Mouse (Mus musculus) urinary bladder, postnatal 36 days (tissue): ENCODE measurements around the gene Hsf4.

Source experiments
- DNase-seq, 2 experiments: peaks; one replicate each; pipeline ENCODE4 v3.0.0; 2022; ENCODE audit warnings: low spot score in 2 of 2, mixed read lengths in 1 of 2

Hsf4 gene

DNA sequence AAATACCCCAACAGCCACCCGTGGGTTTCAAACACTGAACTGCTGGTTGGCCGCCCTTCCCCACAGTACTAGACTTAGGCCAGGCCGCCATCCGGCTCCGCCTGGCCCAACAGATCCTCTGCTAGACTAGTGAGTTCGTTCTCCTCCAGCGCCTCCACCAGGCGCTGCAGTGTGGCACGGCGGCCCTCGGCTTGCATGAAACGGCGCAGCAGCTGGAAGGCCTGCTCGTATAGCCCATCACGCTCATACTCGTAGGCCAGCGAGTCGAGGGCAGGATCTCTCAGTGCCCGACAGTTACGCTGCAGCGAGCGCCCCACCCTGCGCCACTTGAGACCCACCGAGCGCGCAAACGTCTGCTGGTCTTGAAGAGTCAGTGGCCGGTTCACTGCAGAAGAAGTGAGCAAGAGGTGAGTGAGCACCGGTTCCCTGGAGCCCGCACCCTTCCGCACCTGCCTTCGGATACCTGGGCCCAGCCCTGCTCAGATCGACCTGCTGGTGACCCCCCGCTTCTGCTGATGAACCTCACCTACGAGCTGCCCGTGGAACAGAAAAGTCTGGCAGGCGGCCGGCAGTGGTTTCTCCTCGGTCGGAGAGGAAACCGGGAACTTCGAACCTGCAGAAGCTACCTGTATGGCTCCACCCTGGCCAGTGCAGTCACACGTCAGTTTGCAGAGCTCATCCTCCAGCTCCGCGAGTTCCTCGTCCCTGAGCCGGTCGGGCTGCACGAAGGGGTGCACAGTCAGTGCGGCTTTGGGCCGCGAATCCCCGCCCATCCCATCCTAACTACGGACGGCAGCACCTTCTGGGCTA, 10.5 kb upstream of the Hsf4 start:
- no peak for DNase-seq

- DNase-seq, result peak; percentile 50 to 60
Measured at GRCm38 (mm10) chr8:105259721-105260320, 9.8 kb upstream of the Hsf4 start.

DNA sequence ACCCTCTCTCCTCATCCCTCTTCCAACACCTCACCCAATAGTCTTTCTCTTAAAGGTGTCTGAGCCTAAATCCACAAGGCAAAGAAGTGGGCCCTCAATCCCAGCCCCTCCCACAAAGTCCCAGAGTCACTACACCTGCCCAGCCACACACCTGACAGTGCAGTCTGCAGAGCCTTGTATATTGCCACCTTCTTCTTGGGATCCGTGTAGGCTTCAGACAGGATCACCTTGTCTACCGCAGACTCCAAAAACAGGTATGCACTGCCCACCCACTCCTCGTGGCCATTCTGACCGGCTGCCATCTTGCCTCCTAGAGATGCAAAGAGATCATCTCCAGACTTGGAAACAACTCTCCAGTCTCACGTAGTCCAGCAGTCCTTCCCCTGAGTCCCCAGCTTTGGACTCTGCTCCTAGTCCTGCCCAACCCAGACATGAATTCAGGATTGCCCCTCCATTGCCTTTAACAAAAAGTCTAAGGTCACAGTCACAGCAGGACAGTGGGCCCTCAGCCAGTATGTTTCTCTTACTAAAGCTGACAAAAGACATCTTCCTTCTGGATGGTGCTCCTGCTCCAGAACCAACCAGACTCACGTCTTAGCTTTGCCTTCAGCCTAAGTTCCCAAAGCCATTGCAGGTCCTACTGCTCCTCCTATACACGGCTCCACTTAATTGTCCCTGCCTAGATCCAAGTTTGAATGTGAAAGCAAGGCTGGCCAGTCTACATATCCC, 9.1 kb upstream of the Hsf4 start:
- DNase-seq, result no peak

DNA sequence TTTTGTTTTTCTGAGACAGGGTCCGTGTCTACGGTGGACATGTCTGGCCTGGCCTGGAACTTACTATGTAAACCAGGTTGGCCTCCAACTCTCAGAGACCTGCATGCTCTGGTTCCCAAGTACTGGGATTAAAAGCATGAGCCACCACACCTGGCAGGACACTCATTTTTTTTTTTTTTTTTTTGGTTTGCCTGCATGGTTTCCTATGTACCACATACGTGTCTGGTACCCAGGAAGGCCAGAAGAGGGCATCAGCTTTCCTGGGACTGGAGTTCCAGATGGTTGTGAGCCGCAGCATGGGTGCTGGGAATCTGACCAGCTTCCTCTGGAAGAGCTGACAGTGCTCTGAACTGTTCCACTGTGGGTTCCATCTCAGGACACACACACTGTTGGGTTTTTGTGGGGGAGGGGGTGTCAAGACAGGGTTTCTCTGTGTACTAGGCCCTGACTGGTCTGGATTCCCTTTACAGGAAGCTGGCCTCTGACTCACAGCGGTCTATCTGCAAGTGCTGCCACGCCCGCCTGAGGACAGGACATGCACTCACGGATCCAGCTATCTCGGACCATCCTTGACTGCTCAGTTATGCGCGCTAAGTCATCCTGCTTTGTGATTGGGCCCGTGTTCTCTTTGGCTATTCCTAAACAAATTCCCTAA, 8.1 kb upstream of the Hsf4 start:
- DNase-seq, result no peak

GRCm38 (mm10) chr8:105263244-105263912, 6.2 kb upstream of the Hsf4 start:
- no peak for DNase-seq

DNA sequence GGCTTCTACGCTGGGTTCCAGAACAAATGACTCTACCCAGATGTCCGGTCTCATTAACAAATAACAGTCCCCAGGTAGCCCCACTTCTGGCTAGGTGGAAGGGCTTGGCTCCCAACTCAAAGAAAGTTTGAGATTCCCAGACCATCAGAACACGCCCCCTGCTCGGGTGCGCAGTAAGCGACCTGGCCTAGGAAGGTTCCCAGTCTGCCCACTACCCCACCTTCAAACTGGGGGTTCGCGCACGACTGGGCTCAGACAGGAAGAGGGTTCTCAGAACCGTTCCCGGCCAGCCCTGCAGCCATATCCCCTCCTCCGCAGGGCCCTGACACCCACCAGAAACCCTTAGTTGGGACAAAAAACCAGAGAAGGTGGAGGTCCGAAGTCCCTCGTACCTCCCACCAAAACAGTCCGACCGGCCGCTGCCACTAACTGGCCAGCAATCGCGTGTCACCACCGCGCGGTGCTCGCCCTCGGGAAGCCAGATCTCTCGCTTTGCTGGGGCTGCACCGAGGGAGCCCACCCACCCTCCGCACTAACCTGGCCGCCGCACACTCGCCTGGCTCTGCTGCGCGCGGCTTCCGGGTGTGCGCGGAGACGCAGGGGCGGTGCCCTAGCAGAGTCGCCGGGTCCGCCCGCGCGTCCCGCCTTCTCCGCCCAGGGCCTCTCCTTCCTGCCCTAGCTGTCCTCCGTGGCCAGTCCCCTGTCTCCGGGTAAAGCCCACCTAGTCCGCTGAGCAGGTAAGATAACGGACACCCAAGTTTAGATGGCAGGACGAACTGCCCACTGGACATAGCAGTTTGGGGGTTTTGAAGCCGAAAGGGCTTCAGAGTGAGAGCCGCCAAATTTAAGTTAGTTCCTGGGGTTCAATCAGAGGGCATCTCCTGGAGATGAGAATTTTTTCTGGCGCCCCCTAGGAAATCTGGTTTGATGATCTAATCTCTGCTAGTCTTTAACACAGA, 5.3 kb upstream of the Hsf4 start, which contains the start of the genes Tradd and Fbxl8:
Gene Tradd, minus strand, starts transcription at position 586 of the 959 bp plus-strand sequence.
Gene Fbxl8, plus strand, starts transcription at position 625 of the 959 bp plus-strand sequence.
- DNase-seq, result peak; percentile 80 to 82

DNA sequence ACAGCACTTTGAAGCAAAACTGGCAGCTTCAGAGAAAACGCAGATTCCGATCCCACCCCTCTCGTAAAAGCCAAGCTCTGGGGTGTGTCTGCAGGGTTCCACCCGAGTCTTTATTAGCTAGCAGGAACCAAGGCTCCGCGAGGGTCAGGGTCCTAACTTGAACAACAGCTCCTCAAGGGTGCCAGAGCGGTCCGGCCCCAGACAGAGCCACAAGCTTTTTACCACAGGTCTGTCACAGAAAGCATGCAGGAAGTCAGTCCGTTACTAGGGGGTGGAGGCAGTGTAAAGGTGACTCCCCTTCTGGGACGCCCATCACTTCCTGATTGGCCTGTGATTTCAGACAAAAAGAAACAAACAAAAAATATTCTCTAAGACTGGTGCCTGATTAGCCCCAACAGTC, 4.5 kb upstream of the Hsf4 start:
- peak in 1 of 2 experiments; percentile 20 for DNase-seq

- no peak for DNase-seq
Measured at GRCm38 (mm10) chr8:105266775-105267174, 2.8 kb upstream of the Hsf4 start.

- no peak for DNase-seq
Measured at GRCm38 (mm10) chr8:105268342-105269074, 1.1 kb upstream of the Hsf4 start.

GRCm38 (mm10) chr8:105269075-105269458, 534 bp upstream of the Hsf4 start:
- no peak for DNase-seq

DNA sequence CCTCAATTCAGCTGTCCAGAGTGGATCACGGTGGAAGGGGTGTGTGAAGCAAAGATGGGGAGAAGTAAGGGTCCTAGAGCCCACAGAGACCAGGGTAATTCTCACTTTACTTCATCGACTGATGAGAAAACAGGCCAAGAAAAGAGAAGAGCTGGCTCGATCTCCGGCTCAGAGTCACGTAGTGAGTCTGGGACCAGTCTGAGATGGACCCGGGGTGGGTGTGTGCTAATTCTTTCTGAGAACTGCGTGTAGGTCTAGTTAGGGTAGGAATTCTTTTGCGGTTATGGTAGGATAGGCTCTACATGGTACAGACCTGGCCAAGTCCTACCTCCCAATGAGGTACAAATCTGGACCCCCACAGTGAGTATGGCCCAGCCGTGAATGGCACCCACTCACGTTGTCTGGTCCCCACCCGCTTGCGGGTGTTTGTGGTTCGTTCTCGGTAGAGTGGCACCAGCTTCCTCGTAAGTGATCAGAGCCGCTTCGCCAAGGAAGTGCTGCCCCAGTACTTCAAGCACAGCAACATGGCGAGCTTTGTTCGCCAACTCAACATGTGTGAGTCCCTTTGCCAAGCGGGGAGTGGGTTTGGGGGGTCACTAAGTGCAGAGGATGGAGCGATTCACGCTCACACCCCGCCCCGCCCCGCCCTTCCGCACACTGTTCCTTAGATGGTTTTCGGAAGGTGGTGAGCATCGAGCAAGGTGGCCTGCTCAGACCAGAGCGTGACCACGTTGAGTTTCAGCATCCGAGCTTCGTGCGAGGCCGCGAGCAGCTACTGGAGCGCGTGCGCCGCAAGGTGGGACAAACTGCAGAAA, 707 bp downstream of the Hsf4 start:
- no peak for DNase-seq

- no peak for DNase-seq
Measured at GRCm38 (mm10) chr8:105270916-105271186, 1.2 kb downstream of the Hsf4 start.

- no peak for DNase-seq
Measured at GRCm38 (mm10) chr8:105275387-105275786, 5.8 kb downstream of the Hsf4 start.

DNA sequence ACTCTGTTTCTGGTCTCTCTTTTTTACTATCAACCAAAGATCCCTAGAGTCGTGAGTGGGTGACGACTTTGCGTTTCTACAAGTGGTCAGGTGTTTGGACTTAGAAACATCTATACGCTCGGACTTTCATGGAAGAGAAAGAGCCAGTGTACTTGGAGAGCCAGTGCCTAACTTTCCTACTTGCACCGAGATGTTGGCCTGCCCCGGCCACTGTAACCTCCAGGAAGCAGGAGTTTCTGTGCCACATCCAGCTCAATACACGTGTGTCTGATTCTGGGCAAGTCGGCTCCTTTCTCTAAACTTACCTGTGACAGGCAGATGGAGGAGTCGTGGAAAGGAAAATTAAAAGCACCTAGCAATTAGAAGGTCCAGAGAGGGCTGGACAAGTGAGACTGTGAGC, 6.2 kb downstream of the Hsf4 start, which contains the start of gene Nol3:
Gene Nol3, plus strand, starts transcription at position 301 of the 400 bp plus-strand sequence.
- no peak for DNase-seq

DNA sequence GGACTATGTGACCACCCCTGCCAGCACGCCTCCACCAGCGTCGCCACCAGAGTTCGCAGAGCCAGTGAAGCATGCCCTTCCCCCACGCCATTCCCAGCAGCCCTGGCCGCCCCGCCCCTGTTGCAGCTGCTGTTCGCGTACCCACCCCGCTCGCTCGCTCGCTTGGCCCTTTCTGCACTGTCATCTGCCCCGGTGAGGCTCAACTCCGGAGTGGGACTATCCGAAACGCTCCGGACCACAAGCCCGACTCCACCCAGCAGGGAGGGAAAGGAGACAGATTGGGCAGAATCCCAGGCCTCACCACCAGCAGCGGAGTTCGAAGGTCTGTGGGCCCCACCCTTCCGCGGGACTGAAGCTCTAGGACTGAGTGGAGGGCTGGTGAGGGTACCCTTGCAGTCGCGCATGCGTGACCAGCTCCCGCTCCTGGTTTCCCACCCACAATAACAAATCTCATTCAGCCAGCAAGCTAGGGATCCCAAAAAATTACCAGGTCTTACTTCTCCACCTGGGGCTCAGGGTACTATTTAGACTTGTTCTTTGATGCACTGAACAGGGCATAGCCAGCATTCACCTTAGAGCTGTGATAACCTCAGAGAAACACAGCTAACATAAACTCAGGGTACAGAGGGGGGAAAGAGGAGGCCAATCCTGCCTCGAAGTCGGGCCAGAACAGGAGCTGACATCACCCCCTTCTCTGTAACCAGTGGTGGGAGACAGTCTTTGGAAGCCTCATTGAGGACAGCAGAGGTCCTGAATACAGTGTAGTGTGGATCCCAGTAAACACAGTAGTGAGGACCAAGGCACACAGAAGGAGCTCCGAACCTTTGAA, 6.9 kb downstream of the Hsf4 start:
- no peak for DNase-seq

DNA sequence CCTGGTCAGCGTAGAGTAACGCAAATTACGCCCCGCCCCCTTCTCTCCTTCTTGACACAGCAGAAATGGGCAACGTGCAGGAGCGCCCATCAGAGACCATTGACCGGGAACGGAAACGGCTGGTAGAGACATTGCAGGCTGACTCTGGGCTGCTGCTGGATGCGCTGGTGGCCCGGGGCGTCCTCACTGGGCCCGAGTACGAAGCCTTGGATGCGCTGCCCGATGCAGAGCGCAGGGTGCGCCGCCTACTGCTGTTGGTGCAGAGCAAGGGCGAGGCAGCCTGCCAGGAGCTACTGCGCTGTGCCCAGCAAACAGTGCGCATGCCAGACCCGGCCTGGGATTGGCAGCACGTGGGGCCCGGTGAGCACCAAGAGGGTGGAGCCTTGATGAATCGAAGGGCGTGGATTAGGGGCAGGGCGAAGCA, 9.3 kb downstream of the Hsf4 start:
- peak; percentile 68 to 89 for DNase-seq

- no peak for DNase-seq
Measured at GRCm38 (mm10) chr8:105280567-105280966, 11.0 kb downstream of the Hsf4 start.

DNA sequence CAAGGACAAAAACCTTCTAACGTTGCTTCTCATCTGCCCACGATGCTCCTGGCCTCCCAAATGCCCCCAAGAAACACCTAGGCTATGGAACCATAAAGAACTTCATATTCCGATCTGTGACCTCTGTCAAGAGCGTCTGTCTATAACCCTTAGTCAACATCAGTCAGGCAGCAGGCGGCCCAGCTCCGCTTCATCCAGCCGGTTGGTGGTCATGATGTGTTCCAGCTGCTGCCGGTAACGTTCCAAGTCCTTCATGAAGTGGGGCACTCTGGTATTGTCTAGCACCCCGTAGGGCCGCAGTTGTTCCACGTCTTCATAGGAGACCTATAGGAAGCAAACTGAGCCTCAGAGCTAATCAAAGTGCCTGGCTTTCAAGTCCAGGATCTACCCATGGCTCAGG, 12.2 kb downstream of the Hsf4 start:
- DNase-seq, result no peak
